Mouse (Mus musculus) hindbrain, postnatal 0 days (tissue): ENCODE results near the gene Mlph. TPM values are rescaled to one million over a fixed set of nuclear protein-coding genes. Genes with fewer than 3 reads are reported as not detected.
A peak's percentile ranks its signal among the peaks of the same experiment; 100 is the strongest.

Experiments
- ATAC-seq: fragments of 200-750 bp; cut with Nextera tagmentation; 2 replicates; pipeline ENCODE4 v1.8.0; 2017; ENCODE audit warnings: mild to moderate bottlenecking, moderate TSS enrichment, moderate library complexity
- DNase-seq: peaks from one replicate; pipeline ENCODE4 v3.0.0-alpha.2; 2015; ENCODE audit warnings: low spot score
- H3K27ac ChIP-seq: fragments of 300-500 bp; sonication (generic); 2 replicates; pipeline ENCODE4 v1.5.1; 2014; ENCODE audit warnings: mild to moderate bottlenecking
- H3K27me3 ChIP-seq: fragments of 300-500 bp; sonication (generic); 2 replicates; pipeline ENCODE4 v1.6.1; 2014; ENCODE audit warnings: low read length, mixed read lengths; ENCODE audit not compliant: insufficient read depth
- H3K36me3 ChIP-seq: fragments of 300-500 bp; sonication (generic); 2 replicates; pipeline ENCODE4 v1.6.1; 2014; ENCODE audit warnings: low read length, mixed read lengths; ENCODE audit not compliant: insufficient read depth
- H3K4me1 ChIP-seq: fragments of 300-500 bp; sonication (generic); 2 replicates; pipeline ENCODE4 v1.6.1; 2014; ENCODE audit warnings: antibody characterized with exemption, low read length, mixed read lengths; ENCODE audit not compliant: insufficient read depth
- H3K4me2 ChIP-seq: fragments of 300-500 bp; sonication (generic); 2 replicates; pipeline ENCODE4 v1.6.1; 2014; ENCODE audit warnings: low read depth, mild to moderate bottlenecking, low read length, moderate library complexity, mixed read lengths
- H3K4me3 ChIP-seq: fragments of 300-500 bp; sonication (generic); 2 replicates; pipeline ENCODE4 v1.5.1; 2014; ENCODE audit warnings: low read length
- H3K9ac ChIP-seq: fragments of 300-500 bp; sonication (generic); replicated peaks from 2 replicates; pipeline ENCODE4 v1.6.1; 2014; ENCODE audit warnings: mild to moderate bottlenecking, low read length, moderate library complexity, mixed read lengths
- H3K9me3 ChIP-seq: fragments of 300-500 bp; sonication (generic); 2 replicates; pipeline ENCODE4 v1.6.1; 2016; ENCODE audit warnings: low read length, mixed read lengths
- CTCF ChIP-seq: IDR thresholded peaks from 2 replicates; pipeline ENCODE4 v1.5.1; 2016; ENCODE audit warnings: antibody characterized with exemption, control low read depth, low read depth
- WGBS: fragments of 180-500 bp; shearing (Covaris S2); extraction: QIAGEN DNeasy Blood & Tissue Kit; methylation state at CpG from one replicate; pipeline ENCODE4 v1.1.7; 2014; 5-methylcytosine and 5-hydroxymethylcytosine counted together
- polyA plus RNA-seq: library from polyadenylated mRNA; unstranded; fragments of >200 nt; fragmentation: Nextera tagmentation; extraction: Ambion mirVana; gene quantifications from 2 replicates; pipeline ENCODE4 v1.2.1, GENCODE M21; 2015
- total RNA-seq: library from RNA; depleted of rRNA; stranded (reverse); fragments of >200 nt; gene quantifications from 2 replicates; pipeline ENCODE4 v1.2.3, GENCODE M21; 2014; rRNA removed

Gene Mlph
- total RNA-seq: 0.63 and 0.72 TPM in 2 replicates
- polyA plus RNA-seq: 0.19 and 0.51 TPM in 2 replicates

GRCm38 (mm10) chr1:90914948-90915569, at the start of gene Mlph:
TSS of gene Mlph (plus strand) at chr1:90915085.
- Histone ChIP-seq H3K27ac (no peak within 1 kb of the TSS), H3K27me3 (no peaks in the 10 kb centered on the region), H3K4me3 (peak within 1 kb of the TSS; percentile 14), H3K36me3 (no peaks in the 10 kb centered on the region), H3K4me2 (peak within 1 kb of the TSS; percentile 49), H3K9ac (no peak within 1 kb of the TSS), H3K4me1 (peaks cover 9% of the 10 kb centered on the region), H3K9me3 (no peaks in the 10 kb centered on the region)
- peak; percentile 25; the same call in 1 of the 2 replicates for ATAC-seq
- WGBS: 11% methylated on average over 18 of the region's 18 CpGs
- TF ChIP-seq CTCF: no peak
- peak; percentile 70 for DNase-seq

GRCm38 (mm10) chr1:90866734-90867133, 48.2 kb upstream of the Mlph start:
- DNase-seq: no peak
- Histone ChIP-seq H3K4me3 (no peak overlapping the region), H3K27me3 (no peaks in the 10 kb centered on the region), H3K4me2 (no peak overlapping the region), H3K36me3 (no peaks in the 10 kb centered on the region), H3K4me1 (no peaks in the 10 kb centered on the region), H3K9me3 (no peaks in the 10 kb centered on the region), H3K9ac (no peak overlapping the region), H3K27ac (no peak overlapping the region)
- WGBS: 80% methylated on average over 7 of the region's 7 CpGs
- no peak for ATAC-seq
- TF ChIP-seq CTCF: no peak

GRCm38 (mm10) chr1:90870581-90870980, 44.3 kb upstream of the Mlph start:
- ATAC-seq (no peak), DNase-seq (peak; percentile 12)
- 87% methylated on average over 2 of the region's 2 CpGs for WGBS
- Histone ChIP-seq H3K4me2 (no peak overlapping the region), H3K27me3 (no peaks in the 10 kb centered on the region), H3K36me3 (no peaks in the 10 kb centered on the region), H3K9me3 (no peaks in the 10 kb centered on the region), H3K4me3 (no peak overlapping the region), H3K27ac (no peak overlapping the region), H3K4me1 (no peaks in the 10 kb centered on the region), H3K9ac (no peak overlapping the region)
- no peak for TF ChIP-seq CTCF

GRCm38 (mm10) chr1:90875371-90875770, 39.5 kb upstream of the Mlph start:
- ATAC-seq: no peak

GRCm38 (mm10) chr1:90875961-90876360, 38.9 kb upstream of the Mlph start:
- no peaks in the 10 kb centered on the region for H3K36me3 ChIP-seq
- no peak overlapping the region for H3K27ac ChIP-seq
- no peaks in the 10 kb centered on the region for H3K4me1 ChIP-seq
- H3K9ac ChIP-seq: no peak overlapping the region
- no peak overlapping the region for H3K4me3 ChIP-seq
- DNase-seq (no peak), ATAC-seq (no peak)
- H3K9me3 ChIP-seq: no peaks in the 10 kb centered on the region
- TF ChIP-seq CTCF: no peak
- H3K4me2 ChIP-seq: no peak overlapping the region
- 48% methylated on average over 2 of the region's 2 CpGs for WGBS
- no peaks in the 10 kb centered on the region for H3K27me3 ChIP-seq

More at GRCm38 (mm10) chr1:90875371-90875770, 39.5 kb upstream of the Mlph start:
- no peak for DNase-seq
- H3K4me1 ChIP-seq: no peaks in the 10 kb centered on the region
- H3K4me2 ChIP-seq: no peak overlapping the region
- 86% methylated on average over 8 of the region's 8 CpGs for WGBS
- no peaks in the 10 kb centered on the region for H3K9me3 ChIP-seq
- H3K27ac ChIP-seq: no peak overlapping the region
- no peak for TF ChIP-seq CTCF
- H3K27me3 ChIP-seq: no peaks in the 10 kb centered on the region
- H3K36me3 ChIP-seq: no peaks in the 10 kb centered on the region
- no peak overlapping the region for H3K4me3 ChIP-seq
- H3K9ac ChIP-seq: no peak overlapping the region

- Histone ChIP-seq H3K4me3 (no peak overlapping the region), H3K9me3 (no peaks in the 10 kb centered on the region)
- 70% methylated on average over 5 of the region's 5 CpGs for WGBS
Observed at GRCm38 (mm10) chr1:90876486-90877270, 38.2 kb upstream of the Mlph start.

More at GRCm38 (mm10) chr1:90876486-90877270, 38.2 kb upstream of the Mlph start:
- no peak overlapping the region for H3K9ac ChIP-seq
- no peak for ATAC-seq
- no peak overlapping the region for H3K27ac ChIP-seq
- DNase-seq: no peak
- no peak overlapping the region for H3K4me2 ChIP-seq
- H3K4me1 ChIP-seq: no peaks in the 10 kb centered on the region
- no peaks in the 10 kb centered on the region for H3K27me3 ChIP-seq
- TF ChIP-seq CTCF: no peak
- H3K36me3 ChIP-seq: no peaks in the 10 kb centered on the region
